Mouse (Mus musculus): Measurements from ENCODE around the gene Traf5. TPM values are rescaled to one million over a fixed set of nuclear protein-coding genes. Genes with fewer than 3 reads are reported as not detected.

The Traf5 gene
- polyA plus RNA-seq, 1 experiment from 2014 or later, result 4.1 TPM

DNA sequence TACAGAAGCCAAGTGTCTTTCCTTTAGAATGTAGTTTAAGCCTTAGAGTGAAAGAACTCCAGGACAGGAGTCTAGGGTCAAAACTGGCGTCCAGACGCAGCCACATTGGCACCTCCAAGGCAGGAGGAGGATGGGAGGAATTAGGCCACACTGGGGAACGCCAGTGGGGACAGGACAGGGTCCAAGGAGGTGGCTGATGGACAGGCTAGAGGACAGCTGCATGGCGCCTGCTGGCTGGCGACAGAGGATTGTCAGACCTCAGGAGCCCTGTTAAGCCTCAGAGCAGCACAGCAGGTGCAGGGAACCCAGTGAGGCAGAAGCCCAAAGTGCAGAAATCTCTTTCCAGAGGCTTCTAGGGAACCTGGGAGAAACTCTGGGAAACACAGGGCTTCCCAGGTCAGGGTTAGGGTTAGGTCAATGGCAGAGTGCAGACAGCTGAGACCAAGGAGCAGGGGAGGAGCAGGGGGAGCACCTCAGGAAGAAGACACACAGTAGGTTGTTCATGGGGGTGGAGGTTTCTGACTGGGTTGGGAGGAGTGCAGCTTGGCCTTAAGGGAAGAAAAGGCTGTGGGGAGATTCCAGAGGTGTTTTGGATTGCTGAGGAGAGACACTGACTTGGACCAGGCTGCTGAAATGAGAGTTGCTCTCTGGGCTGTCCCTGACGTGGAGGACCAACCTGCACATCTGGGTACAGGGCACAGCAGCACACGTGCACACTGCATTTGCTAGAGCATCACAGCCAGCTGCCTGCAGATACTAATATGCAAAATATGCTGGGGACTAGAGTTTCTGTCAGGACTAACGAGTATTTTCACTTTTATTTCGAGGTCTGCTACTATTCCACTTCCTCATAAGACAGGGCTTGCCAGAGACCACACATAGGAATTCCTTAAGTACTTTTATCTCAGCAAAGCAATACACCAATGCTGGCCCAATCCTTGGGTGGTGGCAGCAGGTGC, 2.9 kb downstream of the Traf5 start:
- no peak overlapping the region for H3K4me3 ChIP-seq
- peaks cover 3% of the 10 kb centered on the region; the same call in 1 of the 2 replicates for H3K4me1 ChIP-seq
- H3K36me3 ChIP-seq, result no peaks in the 10 kb centered on the region
- H3K27me3 ChIP-seq, result peaks cover 30% of the 10 kb centered on the region
- WGBS, result 61% methylated on average over 9 of the region's 9 CpGs
- no peak overlapping the region for H3K4me2 ChIP-seq (replicated peaks)
- no peak for ATAC-seq (ENCODE audit: low FRiP score)
- no peaks in the 10 kb centered on the region for H3K9me3 ChIP-seq (replicated peaks)
- H3K27ac ChIP-seq, result no peak overlapping the region
- H3K9ac ChIP-seq, result no peak overlapping the region

DNA sequence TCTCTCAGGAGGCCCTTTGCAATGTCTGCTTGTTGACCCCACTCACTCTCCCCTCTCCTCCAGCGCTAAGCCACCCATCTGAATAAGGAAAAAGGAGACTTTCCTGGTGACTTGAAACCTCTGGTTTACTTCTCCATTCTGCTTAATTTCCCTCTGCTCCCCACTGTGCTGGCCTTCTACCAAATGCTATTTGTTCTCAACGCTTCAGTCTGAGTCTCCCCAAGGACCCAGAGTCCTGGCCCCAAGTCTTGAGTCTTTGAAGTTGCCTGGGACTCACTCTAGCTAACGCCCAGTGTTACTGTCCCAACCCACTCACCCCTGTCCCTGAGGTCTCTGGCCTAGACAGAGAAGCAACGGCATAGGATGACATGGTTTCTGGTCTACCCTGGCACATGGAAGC, 4.3 kb downstream of the Traf5 start:
- Histone ChIP-seq H3K36me3 (no peaks in the 10 kb centered on the region), H3K9me3 (replicated peaks) (no peaks in the 10 kb centered on the region), H3K27me3 (peaks cover 28% of the 10 kb centered on the region), H3K4me2 (replicated peaks) (no peak overlapping the region), H3K4me1 (peaks cover 3% of the 10 kb centered on the region; the same call in 1 of the 2 replicates), H3K9ac (no peak overlapping the region), H3K4me3 (no peak overlapping the region), H3K27ac (no peak overlapping the region)
- no peak for ATAC-seq (ENCODE audit: low FRiP score)
- 73% methylated on average over 4 of the region's 4 CpGs for WGBS

- H3K4me1 ChIP-seq, result peaks cover 3% of the 10 kb centered on the region; the same call in 1 of the 2 replicates
- no peak overlapping the region for H3K4me3 ChIP-seq
- no peaks in the 10 kb centered on the region for H3K9me3 ChIP-seq (replicated peaks)
- H3K27me3 ChIP-seq, result peaks cover 28% of the 10 kb centered on the region
- H3K27ac ChIP-seq, result no peak overlapping the region
- no peaks in the 10 kb centered on the region for H3K36me3 ChIP-seq
- no peak overlapping the region for H3K9ac ChIP-seq
- ATAC-seq (ENCODE audit: low FRiP score), result no peak
- no peak overlapping the region for H3K4me2 ChIP-seq (replicated peaks)
- WGBS, result 85% methylated on average over 4 of the region's 4 CpGs
Measured at GRCm38 (mm10) chr1:192087098-192087497, 5.3 kb downstream of the Traf5 start.

GRCm38 (mm10) chr1:192086279-192087037, 5.9 kb downstream of the Traf5 start:
- Histone ChIP-seq H3K36me3 (no peaks in the 10 kb centered on the region), H3K9ac (no peak overlapping the region), H3K4me1 (no peaks in the 10 kb centered on the region), H3K9me3 (replicated peaks) (no peaks in the 10 kb centered on the region), H3K27ac (no peak overlapping the region), H3K27me3 (peaks cover 23% of the 10 kb centered on the region), H3K4me2 (replicated peaks) (no peak overlapping the region), H3K4me3 (no peak overlapping the region)
- WGBS, result 86% methylated on average over 12 of the region's 12 CpGs
- ATAC-seq (ENCODE audit: low FRiP score), result no peak

DNA sequence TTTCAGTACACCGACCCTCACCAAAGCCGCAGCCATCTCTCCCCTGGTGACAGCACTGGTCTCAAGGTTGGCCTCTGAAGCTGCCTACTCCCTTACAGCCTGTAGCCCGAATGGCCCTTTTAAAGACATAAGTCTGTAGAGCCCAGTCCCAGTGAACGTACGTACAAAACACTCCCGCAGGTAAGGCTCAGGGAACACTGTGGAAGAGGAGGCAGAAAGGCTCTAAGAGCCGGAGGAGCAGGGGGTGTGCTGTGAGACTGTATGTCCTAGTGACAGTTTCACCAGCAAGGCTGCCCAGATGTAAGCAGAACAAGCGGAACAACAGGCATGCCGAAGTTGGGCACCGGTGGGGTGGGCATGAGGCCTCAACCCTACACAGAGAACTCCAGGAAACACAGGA, 7.1 kb downstream of the Traf5 start:
- Histone ChIP-seq H3K27me3 (peaks cover 11% of the 10 kb centered on the region), H3K36me3 (no peaks in the 10 kb centered on the region), H3K9me3 (replicated peaks) (no peaks in the 10 kb centered on the region), H3K4me3 (no peak overlapping the region), H3K4me1 (no peaks in the 10 kb centered on the region), H3K9ac (no peak overlapping the region), H3K4me2 (replicated peaks) (no peak overlapping the region), H3K27ac (no peak overlapping the region)
- 87% methylated on average over 10 of the region's 10 CpGs for WGBS
- no peak for ATAC-seq (ENCODE audit: low FRiP score)

DNA sequence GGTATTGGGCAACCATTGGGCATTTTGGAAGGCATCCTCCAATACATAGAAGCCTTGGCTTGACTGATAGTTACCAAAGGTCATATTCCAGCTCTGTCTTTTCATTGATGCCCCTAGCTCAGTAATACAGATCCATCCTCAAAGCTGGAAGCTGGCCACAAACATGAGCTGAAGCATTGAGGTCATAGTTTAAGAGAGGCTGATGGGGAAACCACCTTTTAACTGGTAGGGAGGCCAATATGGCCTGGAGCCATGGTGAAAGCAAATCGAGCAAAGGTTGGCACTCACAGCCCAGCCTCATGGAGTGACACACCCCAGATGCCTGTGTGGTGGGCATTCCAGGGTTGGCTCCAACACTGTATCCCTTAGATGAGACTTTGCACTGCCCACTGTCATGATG, 9.7 kb downstream of the Traf5 start:
- H3K4me3 ChIP-seq, result no peak overlapping the region
- ATAC-seq (ENCODE audit: low FRiP score), result no peak
- H3K4me2 ChIP-seq (replicated peaks), result no peak overlapping the region
- no peaks in the 10 kb centered on the region for H3K9me3 ChIP-seq (replicated peaks)
- no peak overlapping the region for H3K27ac ChIP-seq
- WGBS, result 94% methylated on average over 1 of the region's 1 CpGs
- H3K9ac ChIP-seq, result no peak overlapping the region
- no peaks in the 10 kb centered on the region for H3K27me3 ChIP-seq
- no peaks in the 10 kb centered on the region for H3K4me1 ChIP-seq
- no peaks in the 10 kb centered on the region for H3K36me3 ChIP-seq

DNA sequence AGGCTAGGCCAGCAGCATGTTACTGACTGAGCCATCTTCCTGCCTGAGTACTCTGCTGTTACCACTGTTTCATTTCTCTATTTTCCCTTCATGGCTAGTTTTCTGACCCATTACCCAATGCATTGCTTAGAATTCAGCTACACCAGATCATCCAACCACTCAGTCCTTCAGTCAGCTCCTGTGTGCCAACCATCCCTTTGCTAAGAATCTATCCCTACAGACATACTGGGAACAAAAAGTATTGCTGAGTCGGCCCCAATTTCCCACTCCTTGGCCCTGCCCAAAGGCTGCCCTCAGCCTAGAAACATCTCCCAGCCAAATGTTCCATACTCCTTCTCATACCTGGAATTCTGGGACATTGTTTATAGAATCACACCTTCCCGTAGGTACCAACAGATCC, 11.2 kb downstream of the Traf5 start:
- Histone ChIP-seq H3K9me3 (replicated peaks) (no peaks in the 10 kb centered on the region), H3K4me3 (no peak overlapping the region), H3K9ac (no peak overlapping the region), H3K27ac (no peak overlapping the region), H3K4me1 (no peaks in the 10 kb centered on the region), H3K36me3 (no peaks in the 10 kb centered on the region), H3K4me2 (replicated peaks) (no peak overlapping the region), H3K27me3 (no peaks in the 10 kb centered on the region)
- ATAC-seq (ENCODE audit: low FRiP score), result no peak
- 90% methylated on average over 2 of the region's 2 CpGs for WGBS

DNA sequence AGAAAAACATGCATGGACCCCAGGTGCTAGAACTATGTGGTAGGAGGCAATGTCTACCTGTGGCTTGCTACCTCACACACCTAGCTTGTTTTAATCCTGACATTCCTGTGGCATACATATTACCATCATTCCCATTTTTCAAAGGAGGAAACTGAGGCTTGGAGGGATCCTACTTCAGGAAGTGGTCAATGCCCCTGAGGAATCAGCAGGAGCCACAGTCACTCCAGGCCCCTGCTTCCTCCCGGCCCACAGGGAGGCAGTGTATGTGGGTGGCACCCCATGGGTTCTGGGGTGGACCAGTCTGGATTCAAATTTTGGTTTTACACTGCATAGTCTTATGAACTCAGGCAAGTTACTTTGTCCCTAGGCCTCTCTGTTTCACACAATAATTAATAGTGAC, 13.2 kb downstream of the Traf5 start:
- no peaks in the 10 kb centered on the region for H3K27me3 ChIP-seq
- WGBS, result 79% methylated on average over 1 of the region's 1 CpGs
- no peak for ATAC-seq (ENCODE audit: low FRiP score)
- H3K4me1 ChIP-seq, result no peaks in the 10 kb centered on the region
- H3K4me2 ChIP-seq (replicated peaks), result no peak overlapping the region
- H3K9me3 ChIP-seq (replicated peaks), result no peaks in the 10 kb centered on the region
- H3K36me3 ChIP-seq, result no peaks in the 10 kb centered on the region
- no peak overlapping the region for H3K9ac ChIP-seq
- no peak overlapping the region for H3K27ac ChIP-seq
- H3K4me3 ChIP-seq, result no peak overlapping the region

DNA sequence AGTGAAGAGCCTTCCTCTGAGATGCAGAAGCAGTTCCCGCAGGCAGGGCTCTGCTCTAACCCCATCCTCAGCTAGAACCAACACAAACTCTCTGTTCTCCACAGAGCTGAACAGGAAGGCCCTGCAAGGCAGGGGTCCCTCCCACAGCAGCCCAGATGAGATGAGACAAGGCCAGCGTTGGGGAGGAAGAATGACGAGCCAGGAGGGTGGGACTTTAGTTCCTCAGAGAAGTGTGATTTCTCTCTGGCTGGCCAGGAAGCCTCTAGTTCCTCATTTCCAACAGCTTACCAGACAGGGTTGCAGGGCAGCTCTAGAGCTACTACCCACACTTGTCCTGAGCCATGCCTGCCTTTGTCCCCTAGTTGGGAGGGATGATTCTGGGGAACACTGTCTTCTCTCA, 14.0 kb downstream of the Traf5 start:
- H3K9ac ChIP-seq, result no peak overlapping the region
- no peaks in the 10 kb centered on the region for H3K4me1 ChIP-seq
- no peak overlapping the region for H3K4me2 ChIP-seq (replicated peaks)
- no peak overlapping the region for H3K27ac ChIP-seq
- ATAC-seq (ENCODE audit: low FRiP score), result no peak
- no peak overlapping the region for H3K4me3 ChIP-seq
- no peaks in the 10 kb centered on the region for H3K9me3 ChIP-seq (replicated peaks)
- no peaks in the 10 kb centered on the region for H3K27me3 ChIP-seq
- H3K36me3 ChIP-seq, result no peaks in the 10 kb centered on the region
- 55% methylated on average over 3 of the region's 3 CpGs for WGBS

- no peak for ATAC-seq (ENCODE audit: low FRiP score)
Measured at GRCm38 (mm10) chr1:192076796-192077535, 15.4 kb downstream of the Traf5 start.

GRCm38 (mm10) chr1:192076101-192076500, 16.3 kb downstream of the Traf5 start:
- Histone ChIP-seq H3K4me2 (replicated peaks) (no peak overlapping the region), H3K36me3 (no peaks in the 10 kb centered on the region), H3K4me3 (no peak overlapping the region), H3K4me1 (no peaks in the 10 kb centered on the region), H3K9me3 (replicated peaks) (no peaks in the 10 kb centered on the region), H3K9ac (no peak overlapping the region), H3K27ac (no peak overlapping the region), H3K27me3 (no peaks in the 10 kb centered on the region)
- ATAC-seq (ENCODE audit: low FRiP score), result no peak
- 87% methylated on average over 4 of the region's 4 CpGs for WGBS

More at GRCm38 (mm10) chr1:192076796-192077535, 15.4 kb downstream of the Traf5 start:
- Histone ChIP-seq H3K9me3 (replicated peaks) (no peaks in the 10 kb centered on the region), H3K9ac (no peak overlapping the region), H3K36me3 (no peaks in the 10 kb centered on the region), H3K27ac (no peak overlapping the region), H3K4me3 (no peak overlapping the region), H3K4me1 (no peaks in the 10 kb centered on the region), H3K27me3 (no peaks in the 10 kb centered on the region), H3K4me2 (replicated peaks) (no peak overlapping the region)

DNA sequence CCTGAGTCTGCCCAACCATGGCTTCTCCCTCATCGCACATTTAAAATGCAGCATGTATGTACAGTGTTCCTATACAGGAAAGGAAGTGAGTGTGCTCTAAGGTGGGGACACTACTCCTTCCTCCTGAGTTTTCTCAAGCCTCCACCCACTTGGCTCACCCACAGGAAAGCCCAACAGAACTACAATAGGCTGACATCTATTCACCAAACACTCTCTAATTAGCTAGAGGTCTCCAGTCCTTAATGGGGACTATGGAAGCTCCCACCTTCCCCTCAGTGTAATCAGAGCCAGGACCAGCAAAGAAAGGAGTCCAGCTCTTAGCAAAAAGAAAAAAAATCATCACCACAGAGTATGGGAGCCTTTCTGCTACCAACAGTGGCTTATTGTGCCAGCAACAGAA, 17.5 kb downstream of the Traf5 start:
- Histone ChIP-seq H3K4me2 (replicated peaks) (no peak overlapping the region), H3K36me3 (no peaks in the 10 kb centered on the region), H3K4me1 (peaks cover 10% of the 10 kb centered on the region; the same call in 1 of the 2 replicates), H3K27me3 (no peaks in the 10 kb centered on the region), H3K4me3 (no peak overlapping the region), H3K27ac (no peak overlapping the region), H3K9me3 (replicated peaks) (no peaks in the 10 kb centered on the region), H3K9ac (no peak overlapping the region)
- 79% methylated on average over 1 of the region's 1 CpGs for WGBS
- ATAC-seq (ENCODE audit: low FRiP score), result no peak
